Mouse (Mus musculus) G1E (cell line): ENCODE measurements around the gene Ksr1.

Experiments
- CTCF ChIP-seq: IDR thresholded peaks from 2 replicates; pipeline ENCODE4 v1.5.1; 2012; ENCODE audit warnings: low read depth, low read length, inconsistent platforms, mixed read lengths
- GATA1 ChIP-seq: IDR thresholded peaks from 2 replicates; pipeline ENCODE4 v1.6.1; 2012; ENCODE audit warnings: borderline replicate concordance, low read length, inconsistent platforms, mixed read lengths
- GATA2 ChIP-seq: IDR thresholded peaks from 2 replicates; pipeline ENCODE4 v1.6.1; 2012; ENCODE audit warnings: low read depth, low read length, inconsistent platforms, borderline replicate concordance
- POLR2AphosphoS5 ChIP-seq: IDR thresholded peaks from 2 replicates; pipeline ENCODE4 v1.6.1; 2012; ENCODE audit warnings: low read depth, low read length, inconsistent platforms; ENCODE audit not compliant: insufficient replicate concordance
- TAL1 ChIP-seq: conservative IDR thresholded peaks from 2 replicates; pipeline ENCODE4 v1.6.1; 2012; ENCODE audit warnings: low read depth, low read length, inconsistent platforms, mixed read lengths

GRCm38 (mm10) chr11:78971746-78972145, 174.5 kb downstream of the Ksr1 start:
- TF ChIP-seq CTCF: no peak
- TF ChIP-seq TAL1: no peak
- TF ChIP-seq GATA1: no peak
- TF ChIP-seq POLR2AphosphoS5: no peak
- TF ChIP-seq GATA2: no peak
